Mouse (Mus musculus): Measurements from ENCODE around the gene Alg5.

DNA sequence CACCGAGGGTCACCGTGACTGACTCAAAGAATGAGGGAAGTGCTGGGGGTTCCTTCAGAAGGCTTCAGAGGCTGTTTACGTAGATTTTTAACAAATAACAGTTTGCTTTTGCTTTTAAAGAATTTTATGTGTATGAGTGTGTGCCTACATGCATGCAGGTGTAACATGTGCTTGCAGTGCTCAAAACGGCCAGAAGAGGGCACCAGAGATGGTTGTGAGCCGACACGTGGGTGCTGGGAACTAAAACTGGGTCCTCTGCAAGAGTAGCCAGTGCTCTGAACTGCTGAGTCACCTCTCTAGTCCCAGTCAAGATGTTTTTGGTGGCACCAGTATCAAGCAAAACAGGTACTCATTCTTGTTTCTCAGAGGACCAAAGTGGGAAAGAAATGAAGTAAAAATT is 38.3 kb downstream of the Alg5 start:
- no peak for TF ChIP-seq CTCF (IDR thresholded peaks at IDR 0.05; ENCODE audit: borderline replicate concordance, insufficient read depth, low read length)
- TF ChIP-seq POLR2A (IDR thresholded peaks at IDR 0.05; ENCODE audit: low read depth, low read length), result no peak
